Mouse (Mus musculus) stomach, embryonic 15.5 days (tissue): Measurements from ENCODE around the gene Eif5b. TPM values are rescaled to one million over a fixed set of nuclear protein-coding genes. Genes with fewer than 3 reads are reported as not detected.
"Not testable (repeated sequence)": the region's sequence is repeated elsewhere in the genome, so short reads cannot be mapped to it uniquely, and the experiment has no call there.

Source experiments
- ATAC-seq: fragments of 200-750 bp; cut with Nextera tagmentation; 2 replicates; pipeline ENCODE4 v1.8.0; 2017; ENCODE audit warnings: low read depth, moderate number of reproducible peaks, moderate TSS enrichment; ENCODE audit not compliant: insufficient read depth, low FRiP score
- H3K27ac ChIP-seq: fragments of 300-500 bp; sonication (generic); 2 replicates; pipeline ENCODE4 v1.5.1; 2015; ENCODE audit warnings: mild to moderate bottlenecking, inconsistent platforms
- H3K27me3 ChIP-seq: fragments of 300-500 bp; sonication (generic); replicated peaks from 2 replicates; pipeline ENCODE4 v1.6.1; 2015; ENCODE audit warnings: inconsistent platforms
- H3K36me3 ChIP-seq: fragments of 300-500 bp; sonication (generic); 2 replicates; pipeline ENCODE4 v1.6.1; 2015; ENCODE audit warnings: inconsistent platforms
- H3K4me1 ChIP-seq: fragments of 300-500 bp; sonication (generic); 2 replicates; pipeline ENCODE4 v1.6.1; 2015; ENCODE audit warnings: inconsistent platforms
- H3K4me2 ChIP-seq: fragments of 300-500 bp; sonication (generic); 2 replicates; pipeline ENCODE4 v1.6.1; 2015; ENCODE audit warnings: mild to moderate bottlenecking, inconsistent platforms
- H3K4me3 ChIP-seq: fragments of 300-500 bp; sonication (generic); replicated peaks from 2 replicates; pipeline ENCODE4 v1.5.1; 2015; ENCODE audit warnings: inconsistent platforms
- H3K9ac ChIP-seq: fragments of 300-500 bp; sonication (generic); 2 replicates; pipeline ENCODE4 v1.6.1; 2015; ENCODE audit warnings: inconsistent platforms
- H3K9me3 ChIP-seq: fragments of 300-500 bp; sonication (generic); 2 replicates; pipeline ENCODE4 v1.6.1; 2016; ENCODE audit warnings: inconsistent platforms
- WGBS: fragments of 180-500 bp; shearing (Covaris S2); methylation state at CpG from one replicate; pipeline ENCODE4 v1.1.7; 2015; 5-methylcytosine and 5-hydroxymethylcytosine counted together
- polyA plus RNA-seq: library from polyadenylated mRNA; unstranded; fragments of >200 nt; fragmentation: Nextera tagmentation; extraction: Ambion mirVana; gene quantifications from 2 replicates; pipeline ENCODE4 v1.2.1, GENCODE M21; 2015

Eif5b gene
- polyA plus RNA-seq: 32.5 and 33.1 TPM in 2 replicates

- Histone ChIP-seq H3K27ac (peak within 1 kb of the TSS; percentile 89), H3K9ac (peak within 1 kb of the TSS; percentile 95), H3K9me3 (no peaks in the 10 kb centered on the region), H3K4me2 (peak within 1 kb of the TSS; percentile 81), H3K36me3 (peaks cover 18% of the 10 kb centered on the region; the same call in 1 of the 2 replicates), H3K4me3 (peak within 1 kb of the TSS; percentile 97), H3K27me3 (no peaks in the 10 kb centered on the region), H3K4me1 (peaks cover 12% of the 10 kb centered on the region)
- peak; percentile 94 for ATAC-seq
- WGBS: 0% methylated on average over 50 of the region's 50 CpGs
Observed at GRCm38 (mm10) chr1:37997867-37998266, at the start of gene Eif5b, which contains the start of gene Txndc9. Gene Eif5b (plus strand): TSS chr1:37998010. Gene Txndc9 (minus strand): TSS chr1:37997893.

- ATAC-seq: no peak
Observed at GRCm38 (mm10) chr1:37948906-37949305, 48.9 kb upstream of the Eif5b start.

GRCm38 (mm10) chr1:37954786-37955185, 43.0 kb upstream of the Eif5b start:
- Histone ChIP-seq H3K36me3 (no peaks in the 10 kb centered on the region), H3K4me2 (no peak overlapping the region), H3K27me3 (no peaks in the 10 kb centered on the region), H3K4me3 (no peak overlapping the region), H3K9me3 (no peaks in the 10 kb centered on the region), H3K9ac (no peak overlapping the region), H3K4me1 (no peaks in the 10 kb centered on the region), H3K27ac (no peak overlapping the region)
- ATAC-seq: no peak
- WGBS: 68% methylated on average over 7 of the region's 7 CpGs

More at GRCm38 (mm10) chr1:37948906-37949305, 48.9 kb upstream of the Eif5b start:
- Histone ChIP-seq H3K4me3 (no peak overlapping the region), H3K4me2 (no peak overlapping the region), H3K4me1 (no peaks in the 10 kb centered on the region), H3K27ac (no peak overlapping the region), H3K9me3 (no peaks in the 10 kb centered on the region), H3K9ac (no peak overlapping the region), H3K36me3 (no peaks in the 10 kb centered on the region), H3K27me3 (no peaks in the 10 kb centered on the region)
- WGBS: 76% methylated on average over 2 of the region's 2 CpGs

GRCm38 (mm10) chr1:37955251-37955650, 42.6 kb upstream of the Eif5b start:
- no peaks in the 10 kb centered on the region for H3K27me3 ChIP-seq
- H3K9me3 ChIP-seq: no peaks in the 10 kb centered on the region
- ATAC-seq: no peak
- H3K4me2 ChIP-seq: no peak overlapping the region
- H3K36me3 ChIP-seq: no peaks in the 10 kb centered on the region
- H3K4me3 ChIP-seq: no peak overlapping the region
- 95% methylated on average over 2 of the region's 2 CpGs for WGBS
- H3K9ac ChIP-seq: no peak overlapping the region
- no peaks in the 10 kb centered on the region for H3K4me1 ChIP-seq
- no peak overlapping the region for H3K27ac ChIP-seq

GRCm38 (mm10) chr1:37956690-37957431, 40.9 kb upstream of the Eif5b start:
- Histone ChIP-seq H3K9me3 (no peaks in the 10 kb centered on the region), H3K27ac (no peak overlapping the region), H3K4me2 (no peak overlapping the region), H3K36me3 (no peaks in the 10 kb centered on the region), H3K9ac (no peak overlapping the region), H3K4me3 (no peak overlapping the region), H3K4me1 (no peaks in the 10 kb centered on the region), H3K27me3 (no peaks in the 10 kb centered on the region)
- 24% methylated on average over 3 of the region's 3 CpGs for WGBS
- ATAC-seq: no peak

GRCm38 (mm10) chr1:37957659-37958058, 40.2 kb upstream of the Eif5b start, which contains the start of gene Lyg1:
Gene Lyg1 (minus strand): TSS chr1:37957759.
- Histone ChIP-seq H3K9ac (no peak within 1 kb of the TSS), H3K9me3 (no peaks in the 10 kb centered on the region), H3K4me3 (no peak within 1 kb of the TSS), H3K27ac (no peak within 1 kb of the TSS), H3K36me3 (no peaks in the 10 kb centered on the region), H3K27me3 (no peaks in the 10 kb centered on the region), H3K4me2 (no peak within 1 kb of the TSS), H3K4me1 (no peaks in the 10 kb centered on the region)
- no peak for ATAC-seq
- 83% methylated on average over 5 of the region's 5 CpGs for WGBS

- no peaks in the 10 kb centered on the region for H3K9me3 ChIP-seq
- WGBS: 74% methylated on average over 2 of the region's 2 CpGs
- no peak overlapping the region for H3K9ac ChIP-seq
- no peak overlapping the region for H3K4me2 ChIP-seq
- no peak overlapping the region for H3K27ac ChIP-seq
- no peaks in the 10 kb centered on the region for H3K4me1 ChIP-seq
- H3K27me3 ChIP-seq: no peaks in the 10 kb centered on the region
- H3K4me3 ChIP-seq: no peak overlapping the region
- ATAC-seq: no peak
- no peaks in the 10 kb centered on the region for H3K36me3 ChIP-seq
Observed at GRCm38 (mm10) chr1:37958516-37958915, 39.3 kb upstream of the Eif5b start.

- Histone ChIP-seq H3K4me3 (no peak overlapping the region), H3K27me3 (no peaks in the 10 kb centered on the region), H3K27ac (no peak overlapping the region), H3K4me1 (no peaks in the 10 kb centered on the region), H3K4me2 (no peak overlapping the region), H3K9ac (no peak overlapping the region), H3K36me3 (no peaks in the 10 kb centered on the region), H3K9me3 (no peaks in the 10 kb centered on the region)
- no peak for ATAC-seq
- 76% methylated on average over 5 of the region's 5 CpGs for WGBS
Observed at GRCm38 (mm10) chr1:37959486-37959885, 38.3 kb upstream of the Eif5b start.

- H3K4me1 ChIP-seq: no peaks in the 10 kb centered on the region
- H3K9ac ChIP-seq: no peak overlapping the region
- no peak overlapping the region for H3K4me3 ChIP-seq
- H3K4me2 ChIP-seq: no peak overlapping the region
- H3K27ac ChIP-seq: no peak overlapping the region
- ATAC-seq: no peak
- H3K9me3 ChIP-seq: no peaks in the 10 kb centered on the region
- H3K36me3 ChIP-seq: no peaks in the 10 kb centered on the region
- H3K27me3 ChIP-seq: no peaks in the 10 kb centered on the region
- WGBS: 69% methylated on average over 10 of the region's 10 CpGs
Observed at GRCm38 (mm10) chr1:37965571-37965970, 32.2 kb upstream of the Eif5b start.

- no peaks in the 10 kb centered on the region for H3K27me3 ChIP-seq
- ATAC-seq: no peak
- H3K27ac ChIP-seq: no peak overlapping the region
- H3K36me3 ChIP-seq: no peaks in the 10 kb centered on the region
- no peaks in the 10 kb centered on the region for H3K4me1 ChIP-seq
- H3K9ac ChIP-seq: no peak overlapping the region
- 77% methylated on average over 6 of the region's 6 CpGs for WGBS
- no peaks in the 10 kb centered on the region for H3K9me3 ChIP-seq
- no peak overlapping the region for H3K4me2 ChIP-seq
- H3K4me3 ChIP-seq: no peak overlapping the region
Observed at GRCm38 (mm10) chr1:37968746-37969145, 29.1 kb upstream of the Eif5b start.

GRCm38 (mm10) chr1:37971520-37971919, 26.3 kb upstream of the Eif5b start:
- no peaks in the 10 kb centered on the region for H3K36me3 ChIP-seq
- H3K4me2 ChIP-seq: no peak overlapping the region
- no peaks in the 10 kb centered on the region for H3K27me3 ChIP-seq
- no peaks in the 10 kb centered on the region for H3K9me3 ChIP-seq
- no peak overlapping the region for H3K4me3 ChIP-seq
- no peak for ATAC-seq
- H3K4me1 ChIP-seq: no peaks in the 10 kb centered on the region
- no peak overlapping the region for H3K9ac ChIP-seq
- no peak overlapping the region for H3K27ac ChIP-seq
- WGBS: 53% methylated on average over 4 of the region's 4 CpGs

- not testable (repeated sequence) for H3K27me3 ChIP-seq, H3K4me3 ChIP-seq, H3K4me2 ChIP-seq, H3K9ac ChIP-seq, H3K27ac ChIP-seq, H3K9me3 ChIP-seq, H3K4me1 ChIP-seq, H3K36me3 ChIP-seq, ATAC-seq
- 66% methylated on average over 9 of the region's 9 CpGs for WGBS
Observed at GRCm38 (mm10) chr1:37976666-37977065, 21.1 kb upstream of the Eif5b start.
